Mouse (Mus musculus): ENCODE measurements around the gene Cacna1e. TPM values are rescaled to one million over a fixed set of nuclear protein-coding genes. Genes with fewer than 3 reads are reported as not detected.

Cacna1e gene
- polyA plus RNA-seq, 1 experiment from 2014 or later: 0.02 TPM

DNA sequence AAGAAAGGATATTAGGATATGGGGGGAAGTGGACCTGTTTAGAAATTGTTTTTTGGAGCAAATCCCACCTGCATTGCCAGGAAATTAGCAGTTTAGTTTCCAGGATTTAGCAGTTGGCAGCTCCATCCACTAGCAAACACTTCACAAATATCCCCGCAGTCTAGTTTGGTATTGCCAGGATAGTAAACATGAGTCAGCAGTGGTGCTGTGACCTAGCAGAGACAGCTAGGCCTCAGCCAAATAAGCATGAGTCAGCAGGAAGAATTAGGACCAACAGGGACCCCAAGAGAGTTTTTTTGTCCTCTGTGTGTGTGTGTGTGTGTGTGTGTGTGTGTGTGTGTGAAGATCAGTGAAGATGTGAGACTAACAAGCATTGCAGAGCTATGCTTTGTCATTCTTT lies 450.8 kb downstream of the Cacna1e start:
- ATAC-seq (ENCODE audit: insufficient read depth): no peak
- Histone ChIP-seq H3K4me1 (replicated peaks) (no peaks in the 10 kb centered on the region), H3K36me3 (replicated peaks) (no peaks in the 10 kb centered on the region), H3K9ac (no peak overlapping the region), H3K4me3 (replicated peaks) (no peak overlapping the region), H3K4me2 (no peak overlapping the region), H3K27me3 (no peaks in the 10 kb centered on the region), H3K27ac (replicated peaks) (no peak overlapping the region), H3K9me3 (replicated peaks) (no peaks in the 10 kb centered on the region)
- WGBS (ENCODE audit: insufficient replicate concordance): 66% methylated on average over 1 of the region's 1 CpGs

GRCm38 (mm10) chr1:154433112-154433511 lies 451.2 kb downstream of the Cacna1e start:
- Histone ChIP-seq H3K4me2 (no peak overlapping the region), H3K9me3 (replicated peaks) (no peaks in the 10 kb centered on the region), H3K27ac (replicated peaks) (no peak overlapping the region), H3K9ac (no peak overlapping the region), H3K4me3 (replicated peaks) (no peak overlapping the region), H3K27me3 (no peaks in the 10 kb centered on the region), H3K36me3 (replicated peaks) (no peaks in the 10 kb centered on the region), H3K4me1 (replicated peaks) (no peaks in the 10 kb centered on the region)
- no peak for ATAC-seq (ENCODE audit: insufficient read depth)
- 43% methylated on average over 1 of the region's 1 CpGs for WGBS (ENCODE audit: insufficient replicate concordance)

- 61% methylated on average over 7 of the region's 7 CpGs for WGBS (ENCODE audit: insufficient replicate concordance)
- Histone ChIP-seq H3K27me3 (no peaks in the 10 kb centered on the region), H3K9ac (no peak overlapping the region), H3K9me3 (replicated peaks) (no peaks in the 10 kb centered on the region), H3K36me3 (replicated peaks) (no peaks in the 10 kb centered on the region), H3K4me3 (replicated peaks) (no peak overlapping the region), H3K4me1 (replicated peaks) (no peaks in the 10 kb centered on the region), H3K4me2 (no peak overlapping the region), H3K27ac (replicated peaks) (no peak overlapping the region)
- ATAC-seq (ENCODE audit: insufficient read depth): no peak
Measured at GRCm38 (mm10) chr1:154428276-154428675, 456.0 kb downstream of the Cacna1e start.

DNA sequence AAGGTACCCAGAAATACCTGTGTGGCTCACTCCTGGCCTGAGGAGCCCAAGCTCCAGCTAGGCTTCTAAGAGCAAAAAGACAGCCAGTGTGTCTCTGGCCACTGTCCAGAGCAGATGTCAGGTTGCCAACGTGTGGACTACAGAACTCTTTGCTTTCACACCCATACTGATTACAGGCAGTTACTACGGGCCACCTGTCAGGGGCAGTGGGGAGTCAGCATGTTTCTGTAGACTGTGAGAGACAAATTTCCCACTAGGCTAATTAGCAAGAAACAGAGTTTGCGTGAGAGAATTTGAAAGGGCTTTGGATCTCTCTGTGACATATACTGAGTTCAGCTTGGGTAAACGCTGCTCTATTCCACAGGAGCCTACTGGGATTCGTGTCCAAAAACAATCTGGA lies 466.0 kb downstream of the Cacna1e start:
- no peaks in the 10 kb centered on the region for H3K4me1 ChIP-seq (replicated peaks)
- H3K4me2 ChIP-seq: no peak overlapping the region
- ATAC-seq (ENCODE audit: insufficient read depth): no peak
- H3K36me3 ChIP-seq (replicated peaks): no peaks in the 10 kb centered on the region
- no peak overlapping the region for H3K27ac ChIP-seq (replicated peaks)
- H3K27me3 ChIP-seq: no peaks in the 10 kb centered on the region
- no peak overlapping the region for H3K4me3 ChIP-seq (replicated peaks)
- no peak overlapping the region for H3K9ac ChIP-seq
- 46% methylated on average over 5 of the region's 5 CpGs for WGBS (ENCODE audit: insufficient replicate concordance)
- H3K9me3 ChIP-seq (replicated peaks): no peaks in the 10 kb centered on the region

GRCm38 (mm10) chr1:154416384-154417155 lies 467.7 kb downstream of the Cacna1e start:
- Histone ChIP-seq H3K4me3 (replicated peaks) (no peak overlapping the region), H3K4me1 (replicated peaks) (no peaks in the 10 kb centered on the region), H3K27ac (replicated peaks) (no peak overlapping the region), H3K9me3 (replicated peaks) (no peaks in the 10 kb centered on the region), H3K4me2 (no peak overlapping the region), H3K9ac (no peak overlapping the region), H3K27me3 (no peaks in the 10 kb centered on the region), H3K36me3 (replicated peaks) (no peaks in the 10 kb centered on the region)
- no peak for ATAC-seq (ENCODE audit: insufficient read depth)
- 55% methylated on average over 20 of the region's 20 CpGs for WGBS (ENCODE audit: insufficient replicate concordance)

- H3K4me1 ChIP-seq (replicated peaks): no peaks in the 10 kb centered on the region
- H3K27me3 ChIP-seq: no peaks in the 10 kb centered on the region
- no peak overlapping the region for H3K4me3 ChIP-seq (replicated peaks)
- H3K4me2 ChIP-seq: no peak overlapping the region
- H3K36me3 ChIP-seq (replicated peaks): no peaks in the 10 kb centered on the region
- ATAC-seq (ENCODE audit: insufficient read depth): no peak
- WGBS (ENCODE audit: insufficient replicate concordance): 50% methylated on average over 10 of the region's 10 CpGs
- H3K9ac ChIP-seq: no peak overlapping the region
- no peak overlapping the region for H3K27ac ChIP-seq (replicated peaks)
- H3K9me3 ChIP-seq (replicated peaks): no peaks in the 10 kb centered on the region
Measured at GRCm38 (mm10) chr1:154415826-154416225, 468.5 kb downstream of the Cacna1e start.

DNA sequence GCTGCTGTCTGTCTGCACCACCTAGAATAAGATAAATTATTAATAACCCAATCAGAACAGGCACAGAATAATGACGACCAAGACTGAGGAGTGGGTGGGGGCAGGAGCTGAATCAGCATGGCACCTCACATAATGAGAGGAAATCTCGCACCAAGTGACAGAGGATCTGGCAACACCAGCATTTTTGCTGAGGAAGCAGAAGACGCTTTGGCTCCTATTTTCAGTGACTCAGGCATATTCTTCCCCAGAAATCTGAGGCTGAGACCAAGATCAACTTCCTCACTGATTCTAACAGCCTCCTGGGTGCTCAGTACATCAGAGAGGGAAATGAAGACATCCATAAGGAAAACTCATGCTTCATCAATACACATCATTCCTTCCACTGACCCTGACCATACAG lies 471.2 kb downstream of the Cacna1e start:
- Histone ChIP-seq H3K4me1 (replicated peaks) (no peaks in the 10 kb centered on the region), H3K27me3 (no peaks in the 10 kb centered on the region), H3K4me2 (no peak overlapping the region), H3K4me3 (replicated peaks) (no peak overlapping the region), H3K9ac (no peak overlapping the region), H3K27ac (replicated peaks) (no peak overlapping the region), H3K9me3 (replicated peaks) (no peaks in the 10 kb centered on the region), H3K36me3 (replicated peaks) (no peaks in the 10 kb centered on the region)
- WGBS (ENCODE audit: insufficient replicate concordance): 37% methylated on average over 3 of the region's 3 CpGs
- ATAC-seq (ENCODE audit: insufficient read depth): no peak

GRCm38 (mm10) chr1:154409051-154409450 lies 475.2 kb downstream of the Cacna1e start:
- Histone ChIP-seq H3K4me3 (replicated peaks) (no peak overlapping the region), H3K4me2 (no peak overlapping the region), H3K9me3 (replicated peaks) (no peaks in the 10 kb centered on the region), H3K36me3 (replicated peaks) (no peaks in the 10 kb centered on the region), H3K27me3 (no peaks in the 10 kb centered on the region), H3K4me1 (replicated peaks) (no peaks in the 10 kb centered on the region), H3K9ac (no peak overlapping the region), H3K27ac (replicated peaks) (no peak overlapping the region)
- WGBS (ENCODE audit: insufficient replicate concordance): 37% methylated on average over 2 of the region's 2 CpGs
- ATAC-seq (ENCODE audit: insufficient read depth): no peak

- Histone ChIP-seq H3K27ac (replicated peaks) (no peak overlapping the region), H3K9ac (no peak overlapping the region), H3K4me3 (replicated peaks) (no peak overlapping the region), H3K4me1 (replicated peaks) (no peaks in the 10 kb centered on the region), H3K36me3 (replicated peaks) (no peaks in the 10 kb centered on the region), H3K4me2 (no peak overlapping the region), H3K9me3 (replicated peaks) (no peaks in the 10 kb centered on the region), H3K27me3 (no peaks in the 10 kb centered on the region)
- WGBS (ENCODE audit: insufficient replicate concordance): 52% methylated on average over 6 of the region's 6 CpGs
- ATAC-seq (ENCODE audit: insufficient read depth): no peak
Measured at GRCm38 (mm10) chr1:154391979-154392378, 492.3 kb downstream of the Cacna1e start.

Other genes with a start within 250 kb of the Cacna1e start
- 2.5 and 2.7 TPM in 2 replicates for gene Ier5, start 215.1 kb upstream of the Cacna1e start, polyA plus RNA-seq (2015; fragmentation: Nextera tagmentation; extraction: Ambion mirVana)